Mouse (Mus musculus) heart, adult 2 months (tissue): ENCODE measurements around the gene Pde4b.

Experiments
- CTCF ChIP-seq: fragments of 200-600 bp; IDR thresholded peaks from 2 replicates; pipeline ENCODE4 v1.8.1; 2022; ENCODE audit warnings: antibody characterized with exemption, mild to moderate bottlenecking, moderate library complexity
- POLR2A ChIP-seq: fragments of 200-500 bp; IDR thresholded peaks from 2 replicates; pipeline ENCODE4 v1.6.1; 2011; ENCODE audit warnings: mild to moderate bottlenecking, low read depth, low read length, control low read depth; ENCODE audit not compliant: insufficient read depth

- no peak for TF ChIP-seq CTCF
- no peak for TF ChIP-seq POLR2A
Measured at GRCm38 (mm10) chr4:102486921-102487240, 399.5 kb downstream of the Pde4b start.
